Mouse (Mus musculus) limb, embryonic 11.5 days (tissue): Measurements from ENCODE around the gene Dnajc16. TPM values are rescaled to one million over a fixed set of nuclear protein-coding genes. Genes with fewer than 3 reads are reported as not detected.

Experiments
- ATAC-seq: fragments of 200-750 bp; cut with Nextera tagmentation; 2 replicates; pipeline ENCODE4 v1.8.0; 2017; ENCODE audit warnings: low read depth; ENCODE audit not compliant: insufficient number of reproducible peaks, low FRiP score, low TSS enrichment
- DNase-seq: peaks from one replicate; pipeline ENCODE4 v3.0.0-alpha.2; 2015; ENCODE audit warnings: low spot score
- H3K27ac ChIP-seq: fragments of 300-500 bp; sonication (generic); replicated peaks from 2 replicates; pipeline ENCODE4 v1.5.1; 2014; ENCODE audit warnings: low read depth, mild to moderate bottlenecking, low read length
- H3K27me3 ChIP-seq: fragments of 300-500 bp; sonication (generic); 2 replicates; pipeline ENCODE4 v1.6.1; 2014; ENCODE audit warnings: mild to moderate bottlenecking, low read length, mixed read lengths; ENCODE audit not compliant: control insufficient read depth, insufficient read depth
- H3K36me3 ChIP-seq: fragments of 300-500 bp; sonication (generic); 2 replicates; pipeline ENCODE4 v1.6.1; 2014; ENCODE audit warnings: mild to moderate bottlenecking, low read length, moderate library complexity, mixed read lengths; ENCODE audit not compliant: control insufficient read depth, insufficient read depth
- H3K4me1 ChIP-seq: fragments of 300-500 bp; sonication (generic); 2 replicates; pipeline ENCODE4 v1.6.1; 2014; ENCODE audit warnings: low read length, mixed read lengths; ENCODE audit not compliant: control insufficient read depth, insufficient read depth
- H3K4me2 ChIP-seq: fragments of 300-500 bp; sonication (generic); 2 replicates; pipeline ENCODE4 v1.6.1; 2014; ENCODE audit warnings: low read depth, mild to moderate bottlenecking, moderate library complexity; ENCODE audit not compliant: severe bottlenecking
- H3K4me3 ChIP-seq: fragments of 300-500 bp; sonication (generic); 2 replicates; pipeline ENCODE4 v1.5.1; 2014; ENCODE audit warnings: low read depth, low read length
- H3K9ac ChIP-seq: fragments of 300-500 bp; sonication (generic); 2 replicates; pipeline ENCODE4 v1.6.1; 2014; ENCODE audit warnings: mild to moderate bottlenecking, low read length
- H3K9me3 ChIP-seq: fragments of 300-500 bp; sonication (generic); 2 replicates; pipeline ENCODE4 v1.6.1; 2016; ENCODE audit warnings: low read length; ENCODE audit not compliant: control insufficient read depth
- whole genome bisulfite sequencing: fragments of 180-500 bp; shearing (Covaris S2); extraction: QIAGEN DNeasy Blood & Tissue Kit; methylation state at CpG from one replicate; pipeline ENCODE4 v1.1.7; 2014; 5-methylcytosine and 5-hydroxymethylcytosine counted together
- polyA plus RNA-seq: library from polyadenylated mRNA; unstranded; fragments of >200 nt; fragmentation: Nextera tagmentation; extraction: Ambion mirVana; gene quantifications from 2 replicates; pipeline ENCODE4 v1.2.1, GENCODE M21; 2014

Dnajc16 gene
- polyA plus RNA-seq, 1 experiment from 2014 or later: 3.1 TPM

GRCm38 (mm10) chr4:141810975-141811374 lies 20.2 kb upstream of the Dnajc16 start:
- 98% methylated on average over 2 of the region's 2 CpGs for WGBS

GRCm38 (mm10) chr4:141809850-141810464 lies 19.2 kb upstream of the Dnajc16 start:
- ATAC-seq: no peak
- Histone ChIP-seq H3K27me3 (no peaks in the 10 kb centered on the region), H3K4me1 (no peaks in the 10 kb centered on the region), H3K27ac (no peak overlapping the region), H3K9ac (no peak overlapping the region), H3K9me3 (no peaks in the 10 kb centered on the region), H3K4me3 (no peak overlapping the region), H3K36me3 (peaks cover 19% of the 10 kb centered on the region; the same call in 1 of the 2 replicates), H3K4me2 (no peak overlapping the region)
- 80% methylated on average over 8 of the region's 8 CpGs for WGBS
- peak; percentile 50 for DNase-seq

More at GRCm38 (mm10) chr4:141810975-141811374, 20.2 kb upstream of the Dnajc16 start:
- no peak for ATAC-seq
- Histone ChIP-seq H3K4me3 (no peak overlapping the region), H3K9ac (no peak overlapping the region), H3K27ac (no peak overlapping the region), H3K4me1 (no peaks in the 10 kb centered on the region), H3K36me3 (peaks cover 12% of the 10 kb centered on the region; the same call in 1 of the 2 replicates), H3K4me2 (no peak overlapping the region), H3K9me3 (no peaks in the 10 kb centered on the region), H3K27me3 (no peaks in the 10 kb centered on the region)
- DNase-seq: no peak

GRCm38 (mm10) chr4:141805886-141806285 lies 15.2 kb upstream of the Dnajc16 start:
- Histone ChIP-seq H3K4me2 (no peak overlapping the region), H3K9me3 (no peaks in the 10 kb centered on the region), H3K4me1 (no peaks in the 10 kb centered on the region), H3K27ac (no peak overlapping the region), H3K9ac (no peak overlapping the region), H3K27me3 (no peaks in the 10 kb centered on the region), H3K4me3 (no peak overlapping the region), H3K36me3 (peaks cover 13% of the 10 kb centered on the region; the same call in 1 of the 2 replicates)
- DNase-seq: no peak
- no peak for ATAC-seq
- 90% methylated on average over 8 of the region's 8 CpGs for WGBS

- Histone ChIP-seq H3K4me3 (no peak overlapping the region), H3K4me2 (no peak overlapping the region), H3K9me3 (no peaks in the 10 kb centered on the region), H3K27ac (no peak overlapping the region), H3K27me3 (no peaks in the 10 kb centered on the region), H3K9ac (no peak overlapping the region), H3K36me3 (peaks cover 10% of the 10 kb centered on the region; the same call in 1 of the 2 replicates), H3K4me1 (no peaks in the 10 kb centered on the region)
- 91% methylated on average over 4 of the region's 4 CpGs for WGBS
- ATAC-seq (no peak), DNase-seq (no peak)
Measured at GRCm38 (mm10) chr4:141804105-141804504, 13.4 kb upstream of the Dnajc16 start.

- DNase-seq (no peak), ATAC-seq (no peak)
- H3K4me2 ChIP-seq: no peak overlapping the region
- H3K4me3 ChIP-seq: no peak overlapping the region
- 95% methylated on average over 5 of the region's 5 CpGs for WGBS
- no peaks in the 10 kb centered on the region for H3K27me3 ChIP-seq
- no peak overlapping the region for H3K9ac ChIP-seq
- no peaks in the 10 kb centered on the region; the same call in 1 of the 2 replicates for H3K36me3 ChIP-seq
- no peak overlapping the region for H3K27ac ChIP-seq
- no peaks in the 10 kb centered on the region; the same call in 1 of the 2 replicates for H3K4me1 ChIP-seq
- H3K9me3 ChIP-seq: no peaks in the 10 kb centered on the region
Measured at GRCm38 (mm10) chr4:141797545-141797944, 6.8 kb upstream of the Dnajc16 start.

GRCm38 (mm10) chr4:141796954-141797353 lies 6.2 kb upstream of the Dnajc16 start:
- H3K36me3 ChIP-seq: no peaks in the 10 kb centered on the region; the same call in 1 of the 2 replicates
- H3K4me3 ChIP-seq: no peak overlapping the region
- no peak overlapping the region for H3K4me2 ChIP-seq
- H3K4me1 ChIP-seq: no peaks in the 10 kb centered on the region; the same call in 1 of the 2 replicates
- ATAC-seq (no peak), DNase-seq (no peak)
- no peak overlapping the region for H3K9ac ChIP-seq
- H3K27ac ChIP-seq: no peak overlapping the region
- 78% methylated on average over 4 of the region's 4 CpGs for WGBS
- no peaks in the 10 kb centered on the region for H3K9me3 ChIP-seq
- no peaks in the 10 kb centered on the region for H3K27me3 ChIP-seq

- no peaks in the 10 kb centered on the region for H3K9me3 ChIP-seq
- H3K27me3 ChIP-seq: no peaks in the 10 kb centered on the region
- H3K36me3 ChIP-seq: no peaks in the 10 kb centered on the region; the same call in 1 of the 2 replicates
- WGBS: 83% methylated on average over 7 of the region's 7 CpGs
- H3K4me2 ChIP-seq: no peak overlapping the region
- no peak for ATAC-seq
- H3K27ac ChIP-seq: no peak overlapping the region
- H3K4me1 ChIP-seq: no peaks in the 10 kb centered on the region; the same call in 1 of the 2 replicates
- H3K4me3 ChIP-seq: no peak overlapping the region
- no peak for DNase-seq
- H3K9ac ChIP-seq: no peak overlapping the region; the same call in 1 of the 2 replicates
Measured at GRCm38 (mm10) chr4:141796356-141796755, 5.6 kb upstream of the Dnajc16 start.

GRCm38 (mm10) chr4:141794152-141794535 lies 3.4 kb upstream of the Dnajc16 start:
- ATAC-seq (no peak), DNase-seq (no peak)
- 14% methylated on average over 5 of the region's 5 CpGs for WGBS
- Histone ChIP-seq H3K36me3 (no peaks in the 10 kb centered on the region; the same call in 1 of the 2 replicates), H3K4me3 (peak overlapping the region; percentile 60), H3K4me2 (peak overlapping the region; percentile 55), H3K27me3 (no peaks in the 10 kb centered on the region), H3K27ac (peak overlapping the region; percentile 70; the same call in 1 of the 2 replicates), H3K4me1 (peaks cover 2% of the 10 kb centered on the region; the same call in 1 of the 2 replicates), H3K9me3 (no peaks in the 10 kb centered on the region), H3K9ac (peak overlapping the region; percentile 74)
